Mouse (Mus musculus): Measurements from ENCODE around the gene Cyp46a1. TPM values are rescaled to one million over a fixed set of nuclear protein-coding genes. Genes with fewer than 3 reads are reported as not detected.

Gene Cyp46a1
- polyA plus RNA-seq, 1 experiment = not detected

GRCm38 (mm10) chr12:108294620-108295019, 39.6 kb upstream of the Cyp46a1 start:
- H3K4me1 ChIP-seq (ENCODE audit: control insufficient read depth) = no peaks in the 10 kb centered on the region
- H3K36me3 ChIP-seq (ENCODE audit: control insufficient read depth) = no peaks in the 10 kb centered on the region
- H3K27me3 ChIP-seq (ENCODE audit: control insufficient read depth) = no peaks in the 10 kb centered on the region
- TF ChIP-seq TAL1 (IDR thresholded peaks at IDR 0.05; ENCODE audit: low read length) (no peak), GATA1 (IDR thresholded peaks at IDR 0.05; ENCODE audit: low read length) (no peak)
- no peaks in the 10 kb centered on the region for H3K9me3 ChIP-seq (ENCODE audit: control insufficient read depth, low read length)
- H3K4me3 ChIP-seq (replicated peaks) = no peak overlapping the region

DNA sequence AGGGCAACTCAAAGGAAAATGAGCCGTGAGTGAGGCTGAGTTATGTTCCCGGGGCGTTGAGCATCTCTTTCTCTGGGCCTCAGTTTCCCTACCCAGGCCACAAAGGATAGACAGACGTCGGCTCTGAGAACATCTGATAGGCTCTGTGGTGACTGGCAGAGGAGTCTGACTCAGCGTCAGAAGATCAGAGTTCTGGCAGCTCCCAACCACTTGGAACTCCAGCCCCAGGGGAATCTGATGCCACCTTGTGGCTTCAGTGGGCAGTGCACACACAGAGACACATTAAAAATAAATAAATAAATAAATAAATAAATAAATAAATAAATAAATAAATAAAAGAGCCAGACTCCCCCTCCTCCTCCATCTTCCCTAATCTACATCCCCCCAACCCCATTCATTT, 37.1 kb upstream of the Cyp46a1 start:
- Histone ChIP-seq H3K36me3 (ENCODE audit: control insufficient read depth) (no peaks in the 10 kb centered on the region), H3K27me3 (ENCODE audit: control insufficient read depth) (no peaks in the 10 kb centered on the region), H3K4me3 (replicated peaks) (no peak overlapping the region), H3K4me1 (ENCODE audit: control insufficient read depth) (no peaks in the 10 kb centered on the region), H3K9me3 (ENCODE audit: control insufficient read depth, low read length) (no peaks in the 10 kb centered on the region)
- TF ChIP-seq TAL1 (IDR thresholded peaks at IDR 0.05; ENCODE audit: low read length) (no peak), GATA1 (IDR thresholded peaks at IDR 0.05; ENCODE audit: low read length) (no peak)

DNA sequence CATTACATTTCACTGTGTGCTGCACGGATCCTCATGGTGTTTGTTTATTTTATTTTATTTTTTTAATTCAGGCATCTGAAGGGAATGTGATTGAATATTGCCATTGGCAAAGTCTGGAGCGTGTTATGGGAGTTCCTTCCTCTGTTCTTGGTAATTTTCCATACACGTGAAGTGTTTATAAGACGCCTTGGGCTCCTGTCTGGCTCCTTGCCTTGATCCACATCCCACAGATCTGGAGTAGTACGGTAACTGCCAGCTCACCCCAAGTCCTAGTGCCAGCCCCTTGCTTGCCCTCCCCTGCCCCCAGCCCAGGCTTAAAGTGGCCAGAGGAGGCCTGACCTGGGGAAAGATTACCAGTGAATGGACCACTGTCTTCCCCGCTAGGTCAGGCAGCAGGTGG, 33.2 kb upstream of the Cyp46a1 start:
- peaks cover 17% of the 10 kb centered on the region for H3K27me3 ChIP-seq (ENCODE audit: control insufficient read depth)
- H3K36me3 ChIP-seq (ENCODE audit: control insufficient read depth) = no peaks in the 10 kb centered on the region
- no peaks in the 10 kb centered on the region for H3K4me1 ChIP-seq (ENCODE audit: control insufficient read depth)
- no peak overlapping the region for H3K4me3 ChIP-seq (replicated peaks)
- no peaks in the 10 kb centered on the region for H3K9me3 ChIP-seq (ENCODE audit: control insufficient read depth, low read length)
- TF ChIP-seq GATA1 (IDR thresholded peaks at IDR 0.05; ENCODE audit: low read length) (no peak), TAL1 (IDR thresholded peaks at IDR 0.05; ENCODE audit: low read length) (no peak)

DNA sequence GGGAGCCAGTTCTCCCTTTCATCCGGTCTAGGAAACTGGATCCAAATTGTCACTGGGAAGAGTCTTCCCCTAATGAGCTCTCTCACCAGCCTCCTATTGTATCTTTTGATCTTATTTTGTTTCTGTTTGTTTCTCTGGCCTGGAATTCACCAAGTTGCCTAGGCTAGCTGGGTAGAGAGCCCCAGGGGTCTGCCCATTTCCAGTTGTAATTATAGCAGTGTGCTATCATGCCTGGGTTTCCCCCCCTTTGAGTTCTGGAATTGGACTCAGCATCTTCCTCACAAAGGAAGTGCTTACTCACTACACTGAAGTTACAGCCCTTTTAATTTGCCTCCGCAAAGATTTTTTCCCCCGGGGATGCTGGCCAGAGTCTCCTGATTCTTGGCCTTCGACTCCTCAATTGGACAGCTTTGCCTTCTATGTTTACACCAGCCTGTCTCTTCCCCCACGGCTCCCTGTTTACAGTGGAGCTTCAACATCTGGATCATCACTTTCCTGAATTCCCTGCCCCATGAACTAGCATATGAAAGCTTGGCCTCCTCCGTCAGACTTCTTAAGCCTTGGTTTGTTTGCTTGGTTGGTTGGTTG, 30.3 kb upstream of the Cyp46a1 start:
- H3K4me3 ChIP-seq (replicated peaks) = no peak overlapping the region
- TF ChIP-seq GATA1 (IDR thresholded peaks at IDR 0.05; ENCODE audit: low read length) (no peak), TAL1 (IDR thresholded peaks at IDR 0.05; ENCODE audit: low read length) (no peak)
- H3K36me3 ChIP-seq (ENCODE audit: control insufficient read depth) = no peaks in the 10 kb centered on the region
- H3K9me3 ChIP-seq (ENCODE audit: control insufficient read depth, low read length) = no peaks in the 10 kb centered on the region
- no peaks in the 10 kb centered on the region for H3K4me1 ChIP-seq (ENCODE audit: control insufficient read depth)
- H3K27me3 ChIP-seq (ENCODE audit: control insufficient read depth) = peaks cover 42% of the 10 kb centered on the region

DNA sequence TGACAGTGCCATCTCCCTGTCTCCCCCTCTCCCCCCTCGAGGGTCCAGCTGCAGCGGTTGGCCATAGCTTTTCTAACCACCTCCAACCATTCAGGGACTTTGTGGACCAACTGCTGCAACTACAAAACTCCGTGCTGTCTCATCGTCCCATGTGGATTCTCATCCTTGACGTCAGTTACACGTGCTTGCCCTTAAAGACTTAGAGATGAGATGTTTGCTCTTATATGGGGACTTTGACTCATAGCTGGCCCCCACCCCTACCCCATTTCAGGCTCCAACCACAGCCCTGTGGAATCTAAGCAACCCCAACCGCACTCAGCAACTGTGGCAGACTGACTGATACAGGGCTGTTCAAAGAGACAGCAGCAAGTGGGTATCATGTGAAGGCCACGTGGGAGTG, 29.0 kb upstream of the Cyp46a1 start:
- Histone ChIP-seq H3K27me3 (ENCODE audit: control insufficient read depth) (peaks cover 42% of the 10 kb centered on the region), H3K9me3 (ENCODE audit: control insufficient read depth, low read length) (no peaks in the 10 kb centered on the region), H3K4me1 (ENCODE audit: control insufficient read depth) (no peaks in the 10 kb centered on the region), H3K4me3 (replicated peaks) (no peak overlapping the region), H3K36me3 (ENCODE audit: control insufficient read depth) (no peaks in the 10 kb centered on the region)
- TF ChIP-seq TAL1 (IDR thresholded peaks at IDR 0.05; ENCODE audit: low read length) (no peak), GATA1 (IDR thresholded peaks at IDR 0.05; ENCODE audit: low read length) (no peak)

- no peaks in the 10 kb centered on the region for H3K36me3 ChIP-seq (ENCODE audit: control insufficient read depth)
- no peaks in the 10 kb centered on the region for H3K4me1 ChIP-seq (ENCODE audit: control insufficient read depth)
- H3K27me3 ChIP-seq (ENCODE audit: control insufficient read depth) = peaks cover 42% of the 10 kb centered on the region
- H3K9me3 ChIP-seq (ENCODE audit: control insufficient read depth, low read length) = no peaks in the 10 kb centered on the region
- H3K4me3 ChIP-seq (replicated peaks) = no peak within 1 kb of the TSS
- no peak for TF ChIP-seq TAL1 (IDR thresholded peaks at IDR 0.05; ENCODE audit: low read length)
- TF ChIP-seq GATA1 (IDR thresholded peaks at IDR 0.05; ENCODE audit: low read length) = no peak
These were observed 28.1 kb upstream of the Cyp46a1 start, which contains the start of gene Hhipl1 for GRCm38 (mm10) chr12:108305812-108306794. Gene Hhipl1, plus strand, starts transcription at chr12:108306270.

DNA sequence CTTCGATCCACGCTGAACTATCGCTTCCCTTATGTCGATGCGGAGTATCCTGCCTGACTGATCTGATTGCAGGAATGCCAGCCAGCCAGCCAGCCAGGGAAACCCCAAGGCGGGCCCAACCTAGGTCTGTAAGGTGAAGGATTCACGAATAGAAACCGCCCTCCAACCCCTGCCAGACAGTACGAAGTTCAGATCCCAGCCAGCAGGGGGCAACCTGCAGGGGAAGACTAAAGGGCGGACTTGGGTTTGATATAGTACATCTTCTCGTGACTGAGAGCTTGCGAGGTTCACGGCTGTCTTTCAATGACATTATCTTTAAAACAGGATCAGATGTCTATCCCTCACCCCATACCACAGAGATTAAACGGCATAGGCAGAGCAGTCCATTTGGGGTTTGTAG, 26.6 kb upstream of the Cyp46a1 start:
- no peaks in the 10 kb centered on the region for H3K36me3 ChIP-seq (ENCODE audit: control insufficient read depth)
- H3K9me3 ChIP-seq (ENCODE audit: control insufficient read depth, low read length) = no peaks in the 10 kb centered on the region
- peaks cover 42% of the 10 kb centered on the region for H3K27me3 ChIP-seq (ENCODE audit: control insufficient read depth)
- H3K4me1 ChIP-seq (ENCODE audit: control insufficient read depth) = no peaks in the 10 kb centered on the region
- H3K4me3 ChIP-seq (replicated peaks) = no peak overlapping the region
- TF ChIP-seq TAL1 (IDR thresholded peaks at IDR 0.05; ENCODE audit: low read length) = no peak
- no peak for TF ChIP-seq GATA1 (IDR thresholded peaks at IDR 0.05; ENCODE audit: low read length)

DNA sequence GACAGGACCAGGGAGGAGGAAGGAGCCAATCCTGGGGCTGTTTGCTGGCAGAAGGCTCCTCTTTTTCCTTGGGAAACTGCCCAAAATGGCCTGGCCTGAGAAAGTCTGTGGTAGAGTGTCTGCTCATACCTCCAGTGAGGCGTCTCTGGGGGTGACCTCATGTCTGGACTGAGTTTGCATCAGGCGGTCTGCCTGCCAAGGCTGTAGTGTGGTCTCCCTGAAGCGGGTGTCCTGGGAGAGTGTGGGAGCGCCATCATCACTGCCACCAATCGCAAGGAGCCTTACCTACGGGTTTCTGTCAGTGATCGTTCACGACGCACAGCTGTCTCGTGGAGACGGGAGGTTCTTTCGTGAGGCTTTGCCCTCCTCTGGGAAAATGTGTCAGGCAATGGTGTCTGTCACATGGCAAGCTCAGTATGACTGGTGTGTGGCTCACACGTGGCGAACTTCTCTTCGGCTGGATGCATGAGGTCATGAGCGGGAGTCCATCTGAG, 25.8 kb upstream of the Cyp46a1 start:
- Histone ChIP-seq H3K4me1 (ENCODE audit: control insufficient read depth) (no peaks in the 10 kb centered on the region), H3K4me3 (replicated peaks) (no peak overlapping the region), H3K27me3 (ENCODE audit: control insufficient read depth) (peaks cover 42% of the 10 kb centered on the region), H3K36me3 (ENCODE audit: control insufficient read depth) (no peaks in the 10 kb centered on the region), H3K9me3 (ENCODE audit: control insufficient read depth, low read length) (no peaks in the 10 kb centered on the region)
- TF ChIP-seq TAL1 (IDR thresholded peaks at IDR 0.05; ENCODE audit: low read length) (no peak), GATA1 (IDR thresholded peaks at IDR 0.05; ENCODE audit: low read length) (no peak)

DNA sequence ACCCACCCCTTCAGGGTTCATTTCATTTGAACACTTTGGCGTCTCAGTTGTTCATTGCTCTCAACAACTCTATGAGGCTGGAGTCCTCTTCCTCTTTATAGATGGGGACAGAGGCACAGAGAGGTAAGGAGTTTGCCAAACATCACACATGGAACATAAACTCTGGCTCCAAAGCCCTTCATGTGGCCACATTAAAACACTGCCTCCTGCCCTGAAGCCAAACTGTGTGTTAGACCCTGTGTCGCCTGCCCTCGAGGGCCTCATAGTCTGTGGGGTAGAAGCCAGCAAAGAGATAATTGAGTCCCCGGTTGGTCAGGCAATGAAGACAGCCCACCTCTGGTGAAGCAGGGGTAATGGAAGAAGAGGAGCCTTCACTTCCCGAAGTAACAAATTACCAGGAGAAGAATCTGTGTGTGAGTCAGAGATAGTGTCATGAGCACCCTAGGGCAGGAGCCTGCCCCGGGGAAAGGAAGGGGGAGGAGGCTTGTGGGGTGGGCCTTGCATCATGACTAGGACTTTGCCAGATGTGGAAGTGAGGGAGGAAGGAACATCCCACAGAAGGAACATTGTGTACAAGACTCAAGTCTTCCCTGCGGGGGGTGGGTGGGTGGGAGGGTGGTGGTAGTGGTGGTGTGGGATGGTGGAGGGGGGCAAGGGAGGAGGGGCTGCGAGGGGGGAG, 24.9 kb upstream of the Cyp46a1 start:
- Histone ChIP-seq H3K36me3 (ENCODE audit: control insufficient read depth) (no peaks in the 10 kb centered on the region), H3K4me3 (replicated peaks) (no peak overlapping the region), H3K27me3 (ENCODE audit: control insufficient read depth) (peaks cover 42% of the 10 kb centered on the region), H3K9me3 (ENCODE audit: control insufficient read depth, low read length) (no peaks in the 10 kb centered on the region), H3K4me1 (ENCODE audit: control insufficient read depth) (no peaks in the 10 kb centered on the region)
- TF ChIP-seq GATA1 (IDR thresholded peaks at IDR 0.05; ENCODE audit: low read length) = no peak
- TF ChIP-seq TAL1 (IDR thresholded peaks at IDR 0.05; ENCODE audit: low read length) = no peak
